Mouse (Mus musculus) liver, embryonic 16.5 days (tissue): Measurements from ENCODE around the gene Lamtor1. TPM values are rescaled to one million over a fixed set of nuclear protein-coding genes. Genes with fewer than 3 reads are reported as not detected.
"Not testable (repeated sequence)": the region's sequence is repeated elsewhere in the genome, so short reads cannot be mapped to it uniquely, and the experiment has no call there.

Experiments used
- ATAC-seq: fragments of 200-750 bp; cut with Nextera tagmentation; 2 replicates; pipeline ENCODE4 v1.8.0; 2017; ENCODE audit warnings: low read depth, mild to moderate bottlenecking, moderate number of reproducible peaks, moderate library complexity
- H3K27ac ChIP-seq: fragments of 300-500 bp; sonication (generic); 2 replicates; pipeline ENCODE4 v1.5.1; 2014; ENCODE audit warnings: mild to moderate bottlenecking, low read length
- H3K27me3 ChIP-seq: fragments of 300-500 bp; sonication (generic); 2 replicates; pipeline ENCODE4 v1.6.1; 2014; ENCODE audit warnings: low read depth, low read length, mixed read lengths; ENCODE audit not compliant: control insufficient read depth, insufficient read depth
- H3K36me3 ChIP-seq: fragments of 300-500 bp; sonication (generic); 2 replicates; pipeline ENCODE4 v1.6.1; 2014; ENCODE audit warnings: mild to moderate bottlenecking; ENCODE audit not compliant: control insufficient read depth, insufficient read depth
- H3K4me1 ChIP-seq: fragments of 300-500 bp; sonication (generic); 2 replicates; pipeline ENCODE4 v1.6.1; 2014; ENCODE audit warnings: low read depth, low read length, mixed read lengths; ENCODE audit not compliant: control insufficient read depth
- H3K4me2 ChIP-seq: fragments of 300-500 bp; sonication (generic); 2 replicates; pipeline ENCODE4 v1.6.1; 2014; ENCODE audit warnings: low read depth, low read length, mixed read lengths
- H3K4me3 ChIP-seq: fragments of 300-500 bp; sonication (generic); 2 replicates; pipeline ENCODE4 v1.5.1; 2014; ENCODE audit warnings: low read depth, mild to moderate bottlenecking, low read length
- H3K9ac ChIP-seq: fragments of 300-500 bp; sonication (generic); 2 replicates; pipeline ENCODE4 v1.6.1; 2014; ENCODE audit warnings: low read depth, low read length
- H3K9me3 ChIP-seq: fragments of 300-500 bp; sonication (generic); replicated peaks from 2 replicates; pipeline ENCODE4 v1.6.1; 2016; ENCODE audit warnings: low read length; ENCODE audit not compliant: control insufficient read depth
- WGBS: fragments of 180-500 bp; shearing (Covaris S2); extraction: QIAGEN DNeasy Blood & Tissue Kit; methylation state at CpG from one replicate; pipeline ENCODE4 v1.1.7; 2014; ENCODE audit not compliant: insufficient replicate concordance; 5-methylcytosine and 5-hydroxymethylcytosine counted together
- polyA plus RNA-seq: library from polyadenylated mRNA; unstranded; fragments of >200 nt; fragmentation: Nextera tagmentation; extraction: Ambion mirVana; gene quantifications from 2 replicates; pipeline ENCODE4 v1.2.1, GENCODE M21; 2015

Gene Lamtor1
- polyA plus RNA-seq, 1 experiment from 2014 or later, result 63.7 TPM

DNA sequence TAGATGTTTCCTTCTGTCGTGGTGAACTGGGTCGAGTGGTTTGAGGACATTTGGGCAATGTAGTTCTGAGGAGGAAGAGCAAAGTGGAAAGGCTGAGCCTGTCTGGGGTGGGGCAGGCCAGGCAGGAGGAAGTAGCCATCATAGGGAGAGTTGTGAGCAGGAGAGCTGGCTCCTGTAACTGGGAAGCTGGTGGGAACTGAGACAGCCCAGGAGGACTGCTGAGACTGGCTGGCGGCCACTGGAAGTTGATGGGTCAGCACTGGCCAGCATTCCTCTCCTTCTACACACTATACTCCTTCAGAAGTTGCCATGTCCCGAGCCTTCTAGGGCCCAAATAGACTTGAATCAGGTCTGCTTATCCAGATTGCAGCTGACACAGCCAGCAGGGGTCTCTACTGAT, 2.7 kb downstream of the Lamtor1 start:
- 29% methylated on average over 4 of the region's 4 CpGs for WGBS

GRCm38 (mm10) chr7:101910138-101910537, 4.4 kb downstream of the Lamtor1 start:
- H3K36me3 ChIP-seq, result peaks cover 27% of the 10 kb centered on the region
- WGBS, result 73% methylated on average over 4 of the region's 4 CpGs
- ATAC-seq, result no peak
- H3K27me3 ChIP-seq, result no peaks in the 10 kb centered on the region
- H3K27ac ChIP-seq, result no peak overlapping the region
- H3K9me3 ChIP-seq, result no peaks in the 10 kb centered on the region
- no peak overlapping the region for H3K4me3 ChIP-seq
- no peak overlapping the region for H3K9ac ChIP-seq
- H3K4me2 ChIP-seq, result no peak overlapping the region
- H3K4me1 ChIP-seq, result peaks cover 25% of the 10 kb centered on the region

More for the DNA sequence above, 2.7 kb downstream of the Lamtor1 start:
- Histone ChIP-seq H3K4me3 (0 out of 2 replicates have a peak overlapping the region, but pooled peaks have one; percentile 6), H3K4me2 (peak overlapping the region; percentile 60; the same call in 1 of the 2 replicates), H3K27ac (peak overlapping the region; percentile 13), H3K27me3 (no peaks in the 10 kb centered on the region), H3K9ac (peak overlapping the region; percentile 23; the same call in 1 of the 2 replicates), H3K9me3 (no peaks in the 10 kb centered on the region), H3K4me1 (peaks cover 28% of the 10 kb centered on the region), H3K36me3 (peaks cover 24% of the 10 kb centered on the region)
- no peak for ATAC-seq

DNA sequence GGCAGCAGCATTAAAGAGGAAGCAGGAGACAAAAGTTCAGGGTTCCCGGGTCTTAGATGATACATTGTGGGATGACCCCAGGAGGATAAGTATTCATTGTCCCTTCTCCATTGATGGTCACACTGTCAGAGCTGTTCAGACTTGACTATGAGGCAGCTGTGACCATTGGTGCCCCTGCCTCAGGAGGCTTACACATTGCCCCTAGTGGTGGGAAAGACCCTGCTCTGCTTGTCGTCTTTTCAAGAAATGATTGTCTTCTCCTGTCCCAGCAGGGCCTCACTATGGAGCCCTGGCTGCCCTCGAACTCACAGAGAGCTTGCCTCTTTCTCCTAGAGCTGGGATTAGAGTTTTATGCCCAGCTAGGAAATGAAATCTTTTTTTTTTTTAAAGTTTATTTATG, 6.3 kb downstream of the Lamtor1 start:
- ATAC-seq, result no peak
- WGBS, result 68% methylated on average over 3 of the region's 3 CpGs
- Histone ChIP-seq H3K4me1 (peaks cover 19% of the 10 kb centered on the region), H3K27me3 (no peaks in the 10 kb centered on the region), H3K4me2 (no peak overlapping the region), H3K9me3 (no peaks in the 10 kb centered on the region), H3K36me3 (peaks cover 27% of the 10 kb centered on the region), H3K4me3 (no peak overlapping the region), H3K27ac (no peak overlapping the region), H3K9ac (no peak overlapping the region)

DNA sequence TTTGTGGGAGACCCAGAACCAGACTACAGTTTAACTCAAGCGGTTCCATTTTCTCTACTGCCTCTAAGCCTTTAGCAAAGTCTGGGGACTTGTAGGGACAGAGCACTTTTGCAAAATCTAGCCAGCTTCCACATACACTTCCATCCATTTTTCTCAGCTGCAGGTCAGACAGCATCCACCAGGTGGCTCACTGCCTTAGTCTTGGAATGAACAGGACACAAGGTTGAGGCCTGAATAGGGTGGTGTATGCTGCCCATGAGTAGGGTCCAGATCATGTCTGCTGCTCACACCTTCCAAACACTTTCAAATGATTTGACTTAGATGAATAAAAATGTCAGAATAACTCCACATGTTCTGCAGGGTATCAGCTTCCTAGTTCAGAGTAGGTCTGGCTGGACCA, 12.4 kb downstream of the Lamtor1 start:
- H3K27ac ChIP-seq, result no peak overlapping the region
- no peak overlapping the region for H3K4me3 ChIP-seq
- ATAC-seq, result 0 out of 2 replicates have a peak, but pooled peaks have one; percentile 39
- H3K9me3 ChIP-seq, result no peaks in the 10 kb centered on the region
- no peak overlapping the region for H3K9ac ChIP-seq
- no peaks in the 10 kb centered on the region for H3K27me3 ChIP-seq
- 10% methylated on average over 1 of the region's 1 CpGs for WGBS
- H3K4me2 ChIP-seq, result no peak overlapping the region
- peaks cover 6% of the 10 kb centered on the region for H3K36me3 ChIP-seq
- H3K4me1 ChIP-seq, result no peaks in the 10 kb centered on the region

DNA sequence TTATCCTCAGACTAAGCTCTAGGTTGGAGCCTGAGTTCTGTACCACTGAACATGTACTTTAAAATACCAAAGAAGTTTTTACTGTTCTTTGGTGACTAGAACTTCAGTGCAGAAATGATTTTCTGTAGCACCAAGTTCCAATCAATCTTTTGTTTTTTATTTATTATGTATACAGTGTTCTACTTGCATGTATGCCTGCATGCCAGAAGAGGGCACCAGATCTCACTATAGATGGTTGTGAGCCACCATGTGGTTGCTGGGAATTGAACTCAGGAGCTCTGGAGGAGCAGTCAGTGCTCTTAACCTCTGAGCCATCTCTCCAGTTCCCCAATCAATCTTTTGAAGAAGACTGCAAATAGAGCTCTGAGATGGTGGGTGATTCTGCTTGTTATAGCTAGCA, 20.2 kb downstream of the Lamtor1 start:
- not testable (repeated sequence) for H3K27me3 ChIP-seq, H3K4me2 ChIP-seq, H3K9ac ChIP-seq, H3K9me3 ChIP-seq, H3K27ac ChIP-seq, ATAC-seq, H3K4me3 ChIP-seq, H3K36me3 ChIP-seq, H3K4me1 ChIP-seq

DNA sequence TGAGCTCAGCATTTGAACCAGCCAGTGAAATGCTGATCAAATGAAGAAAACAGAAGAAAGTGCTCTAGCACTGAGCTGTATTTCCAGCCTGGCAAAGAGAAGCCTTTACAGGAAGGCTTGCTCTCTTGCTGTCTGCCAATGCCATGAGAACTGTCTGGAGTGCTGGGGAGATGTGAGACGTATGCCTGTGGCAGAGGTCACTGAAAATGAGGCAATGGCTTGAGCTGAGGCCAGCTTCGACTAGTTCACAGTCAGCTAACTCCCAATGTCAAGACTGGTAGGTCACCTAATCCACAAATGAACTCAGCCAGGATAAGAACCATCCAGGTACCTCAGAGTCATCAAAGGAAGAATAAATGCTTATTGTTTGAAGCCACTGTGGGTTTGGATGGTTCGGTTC, 22.4 kb downstream of the Lamtor1 start:
- no peaks in the 10 kb centered on the region for H3K27me3 ChIP-seq
- H3K36me3 ChIP-seq, result no peaks in the 10 kb centered on the region
- no peak for ATAC-seq
- no peaks in the 10 kb centered on the region for H3K9me3 ChIP-seq
- H3K4me1 ChIP-seq, result peaks cover 6% of the 10 kb centered on the region
- H3K27ac ChIP-seq, result no peak overlapping the region
- WGBS, result 70% methylated on average over 3 of the region's 3 CpGs
- H3K9ac ChIP-seq, result no peak overlapping the region
- no peak overlapping the region for H3K4me2 ChIP-seq
- H3K4me3 ChIP-seq, result no peak overlapping the region

- WGBS, result 76% methylated on average over 1 of the region's 1 CpGs
- H3K4me3 ChIP-seq, result 0 out of 2 replicates have a peak overlapping the region, but pooled peaks have one; percentile 25
These were observed 26.8 kb downstream of the Lamtor1 start for GRCm38 (mm10) chr7:101932551-101932950.

GRCm38 (mm10) chr7:101933300-101933699, 27.6 kb downstream of the Lamtor1 start:
- peak; percentile 27 for ATAC-seq
- Histone ChIP-seq H3K27me3 (no peaks in the 10 kb centered on the region), H3K9ac (peak overlapping the region; percentile 77), H3K4me3 (peak overlapping the region; percentile 81), H3K27ac (peak overlapping the region; percentile 93), H3K9me3 (no peaks in the 10 kb centered on the region), H3K4me1 (peaks cover 31% of the 10 kb centered on the region), H3K4me2 (peak overlapping the region; percentile 91), H3K36me3 (no peaks in the 10 kb centered on the region)
- WGBS, result 3% methylated on average over 15 of the region's 15 CpGs

More at GRCm38 (mm10) chr7:101932551-101932950, 26.8 kb downstream of the Lamtor1 start:
- H3K9me3 ChIP-seq, result no peaks in the 10 kb centered on the region
- no peaks in the 10 kb centered on the region for H3K36me3 ChIP-seq
- peaks cover 31% of the 10 kb centered on the region for H3K4me1 ChIP-seq
- ATAC-seq, result no peak
- H3K27ac ChIP-seq, result no peak overlapping the region
- peak overlapping the region; percentile 91 for H3K4me2 ChIP-seq
- no peak overlapping the region for H3K9ac ChIP-seq
- H3K27me3 ChIP-seq, result no peaks in the 10 kb centered on the region

GRCm38 (mm10) chr7:101933751-101934240, 28.1 kb downstream of the Lamtor1 start, which contains the start of the genes Lrrc51 and Numa1:
Lrrc51 (minus strand) TSS chr7:101933895.
Numa1 (plus strand) TSS chr7:101934111.
- H3K36me3 ChIP-seq, result no peaks in the 10 kb centered on the region
- peaks cover 31% of the 10 kb centered on the region for H3K4me1 ChIP-seq
- no peaks in the 10 kb centered on the region for H3K27me3 ChIP-seq
- peak within 1 kb of the TSS; percentile 81 for H3K4me3 ChIP-seq
- peak within 1 kb of the TSS; percentile 91 for H3K4me2 ChIP-seq
- ATAC-seq, result peak; percentile 97
- H3K27ac ChIP-seq, result peak within 1 kb of the TSS; percentile 93
- under 1% methylated on average over 40 of the region's 40 CpGs for whole genome bisulfite sequencing
- H3K9me3 ChIP-seq, result no peaks in the 10 kb centered on the region
- peak within 1 kb of the TSS; percentile 89 for H3K9ac ChIP-seq
